Mouse (Mus musculus): ENCODE measurements around the gene Pkd1l2.

Gene Pkd1l2

GRCm38 (mm10) chr8:117085521-117085920, 3.3 kb upstream of the Pkd1l2 start:
- no peak for DNase-seq (ENCODE audit: low read depth, low spot score)

DNA sequence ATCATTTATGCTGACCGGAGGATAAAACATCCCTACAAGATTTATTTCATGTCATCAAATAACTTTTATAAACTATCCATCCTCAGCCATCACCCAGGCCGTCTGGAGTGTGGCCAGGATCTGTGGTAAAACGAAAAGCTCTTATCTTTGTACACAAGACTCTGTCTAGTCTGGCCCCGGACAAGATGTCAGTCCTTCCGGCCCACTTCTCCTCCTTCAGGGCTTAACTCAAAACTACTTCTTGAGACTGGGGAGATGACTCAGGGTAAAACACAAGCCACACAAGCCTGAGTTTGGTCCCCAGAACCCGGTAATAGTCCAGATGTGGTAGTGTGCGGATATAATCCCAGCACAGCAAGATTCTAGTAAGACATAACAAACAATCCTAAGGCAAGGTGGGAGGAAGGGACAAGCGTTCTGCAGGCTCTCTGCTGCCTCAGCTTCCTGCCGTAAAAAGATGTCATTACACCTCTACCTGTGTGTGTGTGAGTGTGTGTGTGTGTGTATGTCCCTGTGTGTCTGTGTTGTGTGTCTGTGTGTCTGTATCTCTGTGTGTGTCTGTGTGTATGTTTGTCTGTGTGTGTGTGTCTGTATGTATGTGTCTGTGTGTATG, 804 bp upstream of the Pkd1l2 start:
- DNase-seq (ENCODE audit: low read depth, low spot score), result no peak

DNA sequence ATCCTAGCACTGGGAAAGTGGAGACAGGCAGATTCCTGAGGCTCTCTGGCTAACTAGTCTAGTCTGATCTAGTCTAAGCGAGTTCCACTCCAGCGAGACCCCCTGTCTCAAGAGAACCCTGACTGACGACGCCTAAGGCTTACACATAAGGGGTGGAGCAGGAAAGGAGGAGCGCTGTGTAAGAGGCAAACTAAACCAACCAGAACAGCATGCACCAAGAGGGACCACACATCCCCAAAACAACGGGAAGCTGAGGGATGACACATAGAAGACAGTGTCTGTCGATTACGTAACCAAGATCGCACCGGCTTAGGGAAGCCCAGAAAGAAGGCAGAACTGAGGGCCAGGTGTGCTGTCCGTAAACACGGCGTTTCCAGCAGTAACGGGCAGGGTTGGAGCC, 2.6 kb downstream of the Pkd1l2 start:
- no peak for DNase-seq (ENCODE audit: low read depth, low spot score)

- no peak for DNase-seq (ENCODE audit: low read depth, low spot score)
Measured at GRCm38 (mm10) chr8:117078367-117078926, 3.8 kb downstream of the Pkd1l2 start.

DNA sequence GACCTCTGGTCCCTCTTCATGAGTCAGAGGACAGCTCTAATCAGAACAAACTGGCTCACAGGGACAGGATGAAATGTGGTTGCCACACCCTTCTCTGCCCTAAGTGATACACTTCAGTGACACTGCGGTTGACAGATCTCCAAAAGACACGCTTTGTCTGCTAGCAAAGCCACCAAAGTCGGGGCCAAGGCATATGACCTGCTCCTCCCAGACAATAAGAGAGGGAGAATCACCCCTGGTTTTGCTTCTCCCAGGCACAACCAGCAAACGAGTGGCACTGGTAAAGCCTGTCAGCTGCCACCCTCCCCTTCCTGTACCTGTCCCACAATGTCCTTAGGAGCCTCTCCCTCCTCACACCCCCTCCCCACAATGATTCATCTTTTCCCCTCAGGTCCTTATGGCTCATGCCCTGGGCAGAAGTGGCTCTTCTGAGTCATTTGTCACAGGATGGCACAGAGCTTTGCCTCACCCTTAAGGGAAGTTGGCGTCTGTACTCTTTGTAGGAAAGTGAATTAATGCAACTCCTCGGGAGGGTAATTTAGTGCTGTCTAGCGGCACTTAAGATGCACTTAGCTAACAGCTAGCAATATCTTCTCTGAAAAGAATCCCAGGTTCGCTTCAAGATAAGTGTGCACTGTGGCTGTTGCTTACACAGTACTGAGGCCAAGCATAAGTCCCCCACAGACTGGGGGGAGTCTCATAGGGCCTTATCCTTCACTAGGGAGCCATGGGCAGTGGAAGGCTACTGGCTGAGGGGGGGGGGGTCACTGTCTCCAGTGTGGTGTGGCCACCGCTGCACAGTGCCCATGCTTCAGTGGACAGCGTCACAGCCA, 7.7 kb downstream of the Pkd1l2 start:
- no peak for DNase-seq (ENCODE audit: low read depth, low spot score)

DNA sequence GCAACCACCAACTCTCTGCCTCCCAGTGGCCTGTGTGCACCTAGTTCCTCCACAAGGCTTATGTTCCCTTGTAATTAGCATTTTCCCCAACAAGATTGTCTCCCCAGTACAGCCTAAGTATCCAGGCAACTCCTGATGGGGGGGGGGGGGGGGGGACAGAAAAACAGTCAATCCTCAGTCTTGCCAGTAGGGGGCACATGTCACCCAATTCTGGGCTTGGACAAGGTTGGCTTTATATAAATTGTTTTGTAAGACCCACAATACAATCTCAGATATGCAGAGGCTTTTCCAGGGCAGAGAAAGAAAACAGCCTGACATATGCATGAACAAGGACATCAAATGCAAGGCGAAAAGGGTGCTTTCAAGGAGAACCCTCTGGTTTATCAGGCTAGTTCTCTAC, 12.5 kb downstream of the Pkd1l2 start:
- peak; percentile 23 for DNase-seq (ENCODE audit: low read depth, low spot score)

DNA sequence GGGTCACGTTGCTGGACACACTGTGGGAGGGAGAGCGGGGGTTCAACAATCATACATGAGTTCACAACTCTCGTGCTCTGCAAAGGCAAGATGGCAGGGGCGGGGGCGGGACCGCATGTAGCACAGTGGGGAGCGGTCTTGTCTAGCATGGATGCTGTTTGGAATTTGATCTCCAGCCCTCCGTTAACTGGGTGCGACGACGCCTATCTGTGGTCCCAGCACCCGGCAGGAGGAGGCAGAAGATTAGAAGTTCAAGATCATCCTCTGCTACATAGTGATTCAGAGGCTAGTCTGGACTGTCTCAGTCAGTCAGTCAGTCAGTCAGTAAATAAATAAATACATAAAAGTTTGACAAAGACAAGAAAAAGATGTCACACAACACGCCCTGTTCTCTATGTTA, 14.0 kb downstream of the Pkd1l2 start:
- DNase-seq (ENCODE audit: low read depth, low spot score), result no peak

- DNase-seq (ENCODE audit: low read depth, low spot score), result no peak
Measured at GRCm38 (mm10) chr8:117067396-117067795, 14.9 kb downstream of the Pkd1l2 start.

DNA sequence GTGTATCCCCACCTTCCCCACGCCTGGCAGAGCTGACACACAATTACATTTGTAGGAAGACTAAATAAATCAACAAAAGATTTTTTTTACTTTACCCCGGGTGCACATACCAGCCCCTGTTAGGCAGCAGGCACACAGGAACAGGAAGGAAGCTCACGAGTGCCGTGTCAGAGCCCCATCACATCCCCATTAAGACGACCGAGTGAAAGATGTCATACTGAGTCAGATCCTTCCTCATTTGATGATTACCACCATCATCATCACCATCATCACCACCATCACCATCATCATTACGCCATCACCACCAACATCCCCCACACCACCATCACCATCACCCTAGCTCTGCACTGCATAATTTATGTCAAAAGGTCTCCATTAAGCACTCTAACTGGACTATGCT, 15.3 kb downstream of the Pkd1l2 start:
- no peak for DNase-seq (ENCODE audit: low read depth, low spot score)

DNA sequence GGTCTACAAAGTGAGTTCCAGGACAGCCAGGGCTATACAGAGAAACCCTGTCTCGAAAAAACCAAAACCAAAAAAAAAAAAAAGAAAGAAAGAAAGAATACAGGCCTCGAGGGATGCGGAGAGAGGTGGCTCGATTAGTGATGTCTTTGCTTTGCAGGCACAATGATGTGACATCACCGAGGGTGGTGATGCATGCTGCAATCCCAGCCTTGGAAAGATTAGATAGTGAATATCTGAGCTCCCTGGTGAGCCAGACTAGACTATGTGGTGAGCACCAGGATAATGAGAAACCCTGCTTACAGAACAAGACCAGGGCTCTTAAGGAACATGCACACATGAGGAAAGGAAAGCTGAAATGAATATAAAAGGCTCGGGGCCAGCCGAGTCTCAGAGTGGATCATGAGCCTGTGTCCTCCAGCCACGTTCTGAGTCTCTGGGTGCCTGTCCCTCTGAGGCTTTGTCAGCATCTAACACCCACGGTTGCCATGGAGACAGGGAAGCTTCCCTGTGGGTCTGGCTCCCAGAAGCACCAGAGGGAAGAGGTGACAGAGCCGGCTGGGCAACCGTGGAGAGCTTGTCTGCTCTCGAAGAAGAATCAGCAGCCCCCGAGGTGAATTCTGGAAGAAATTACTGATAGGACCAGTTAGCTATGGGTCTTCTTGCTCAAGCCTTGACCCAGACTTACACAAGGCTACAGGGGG, 20.9 kb downstream of the Pkd1l2 start:
- DNase-seq (ENCODE audit: low read depth, low spot score), result no peak

DNA sequence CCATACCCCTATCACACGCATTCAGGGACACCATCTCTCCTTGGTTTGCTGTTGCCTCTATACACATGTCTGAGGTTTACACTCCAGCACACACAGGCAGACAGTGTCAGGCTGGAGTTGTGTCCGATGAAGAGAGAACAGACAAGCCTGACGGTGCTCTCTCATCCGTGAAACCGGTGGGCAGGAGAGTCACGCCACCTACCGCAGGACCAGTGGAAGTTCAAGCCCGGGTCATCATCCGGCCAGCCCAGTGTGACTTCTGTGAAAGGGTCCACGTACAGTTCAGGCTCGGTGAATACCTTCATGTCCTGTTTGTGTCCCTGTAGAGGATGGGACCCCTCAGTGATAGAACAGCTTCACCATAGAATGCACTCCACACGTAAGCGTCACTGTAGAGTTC, 21.9 kb downstream of the Pkd1l2 start:
- no peak for DNase-seq (ENCODE audit: low read depth, low spot score)

DNA sequence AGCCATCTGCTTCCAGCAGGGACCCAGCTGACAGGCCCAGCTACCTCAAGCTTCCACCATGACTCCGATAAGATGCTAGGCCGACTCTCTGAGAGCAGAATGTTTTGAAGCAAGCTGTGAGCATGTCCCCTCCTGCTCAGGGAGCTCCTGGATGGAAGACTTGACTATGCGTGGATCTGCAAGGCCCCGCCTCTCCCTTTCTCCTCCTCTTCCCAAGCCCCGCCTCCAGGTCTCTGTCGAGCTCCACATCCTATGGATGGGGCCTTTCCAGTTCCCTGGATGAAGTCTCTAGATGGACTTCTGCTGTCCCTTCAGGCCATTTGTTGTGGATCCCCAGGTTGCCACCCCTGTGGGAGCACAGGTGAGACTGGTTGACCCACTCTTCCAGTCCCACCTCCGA, 23.2 kb downstream of the Pkd1l2 start:
- DNase-seq (ENCODE audit: low read depth, low spot score), result no peak

DNA sequence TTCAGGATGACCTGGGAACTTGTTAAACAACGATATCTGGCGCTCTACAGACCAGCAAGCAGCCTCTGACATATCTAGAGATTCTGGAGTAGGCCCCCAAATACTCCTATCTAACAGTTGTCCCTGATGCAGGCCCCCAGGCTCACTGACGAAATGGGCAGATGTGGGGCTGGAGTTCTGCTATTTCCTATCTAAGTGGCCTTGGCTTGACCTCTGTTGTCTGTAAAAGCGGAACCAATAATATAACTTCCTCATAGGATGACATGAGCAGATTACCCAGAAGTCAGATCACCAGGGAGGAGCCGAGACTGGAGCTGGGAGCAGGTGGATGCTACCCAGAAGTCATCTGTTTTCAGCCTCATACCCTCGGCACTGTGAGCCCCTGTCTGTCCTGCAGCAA, 27.2 kb downstream of the Pkd1l2 start:
- no peak for DNase-seq (ENCODE audit: low read depth, low spot score)

GRCm38 (mm10) chr8:117054146-117054545, 28.1 kb downstream of the Pkd1l2 start:
- no peak for DNase-seq (ENCODE audit: low read depth, low spot score)

DNA sequence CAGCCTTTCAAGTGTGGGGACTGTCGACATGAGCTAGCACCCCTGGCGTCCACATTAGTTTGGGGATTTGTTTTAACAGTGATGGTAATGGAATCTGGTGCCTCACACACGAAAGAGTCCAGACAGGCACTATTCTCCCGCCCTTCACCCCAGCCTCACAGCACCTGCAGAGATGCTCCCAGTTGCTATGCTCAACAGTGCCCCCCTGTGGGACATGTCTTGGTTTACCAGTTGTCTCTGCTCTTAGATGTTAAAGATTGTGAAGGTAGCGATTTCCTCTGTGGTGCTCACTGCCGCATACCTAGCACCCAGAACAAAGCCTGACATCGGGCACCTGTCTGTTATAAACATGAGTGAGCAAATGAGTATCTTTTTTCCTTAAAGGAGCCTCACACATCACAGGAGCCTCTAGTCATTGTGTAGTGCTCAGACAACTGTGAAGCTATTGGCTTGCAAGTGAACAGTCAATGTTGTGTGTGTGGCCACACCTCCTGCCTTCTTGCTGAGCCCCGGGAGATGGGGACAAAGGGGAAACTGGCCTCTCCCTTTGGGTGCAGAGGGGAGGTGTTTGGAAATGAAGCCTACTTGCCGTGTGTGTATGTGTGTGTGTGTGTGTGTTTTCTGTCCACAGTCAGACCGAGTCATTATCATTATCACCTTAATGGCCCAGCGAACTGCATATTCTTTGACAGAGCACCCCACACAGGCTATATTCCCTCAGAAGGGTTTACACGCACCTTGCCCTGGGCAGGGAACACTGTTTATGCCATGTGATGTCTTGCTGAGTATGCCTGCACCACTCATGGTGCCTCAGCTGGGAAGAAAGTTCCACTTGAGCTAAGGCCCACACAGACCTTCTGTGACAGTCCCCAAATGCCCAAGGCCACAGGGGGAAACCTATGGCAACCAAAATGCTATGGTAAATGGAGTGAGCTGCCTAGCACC, 28.8 kb downstream of the Pkd1l2 start:
- peak; percentile 65 for DNase-seq (ENCODE audit: low read depth, low spot score)

- no peak for DNase-seq (ENCODE audit: low read depth, low spot score)
Measured at GRCm38 (mm10) chr8:117051316-117051715, 30.9 kb downstream of the Pkd1l2 start.

DNA sequence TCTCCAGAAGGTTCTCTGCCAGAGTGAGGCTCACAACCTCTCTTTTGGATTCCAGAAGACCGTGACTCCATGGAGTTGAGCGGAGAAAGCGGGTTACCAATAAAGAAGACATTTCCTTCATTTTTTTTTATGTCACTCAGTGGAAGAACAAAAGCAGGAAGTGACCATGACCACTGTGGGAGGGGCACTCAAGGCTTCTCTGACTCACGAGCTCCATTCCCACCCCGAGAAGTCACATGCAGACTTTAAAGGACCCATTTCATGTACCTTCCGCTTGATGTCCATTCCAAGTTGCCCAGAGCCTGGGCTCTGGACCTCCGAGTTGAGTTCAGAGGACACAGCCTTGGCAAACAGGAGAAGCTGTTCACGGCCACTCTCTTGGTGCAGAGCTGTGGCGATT, 31.5 kb downstream of the Pkd1l2 start:
- no peak for DNase-seq (ENCODE audit: low read depth, low spot score)

DNA sequence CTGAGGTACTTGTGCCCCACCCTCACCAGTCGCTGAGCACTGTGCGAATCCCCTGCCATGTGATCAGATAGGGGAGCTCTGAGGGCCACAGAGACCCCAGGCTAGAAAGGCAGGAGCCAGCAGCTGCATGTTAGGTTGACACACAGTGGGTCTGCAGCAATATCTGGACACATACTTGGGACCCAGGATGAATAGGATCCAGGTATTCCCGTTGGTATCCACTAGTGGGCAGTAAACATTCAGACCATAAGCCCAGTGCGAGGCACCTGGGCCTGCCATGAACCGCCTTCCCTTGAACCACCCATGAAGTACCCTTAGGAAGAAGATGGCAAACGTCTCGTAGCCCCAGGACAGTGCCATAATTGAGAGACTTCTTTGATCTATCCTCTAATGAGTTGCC, 32.8 kb downstream of the Pkd1l2 start:
- no peak for DNase-seq (ENCODE audit: low read depth, low spot score)

GRCm38 (mm10) chr8:117043584-117043983, 38.7 kb downstream of the Pkd1l2 start:
- DNase-seq (ENCODE audit: low read depth, low spot score), result no peak

GRCm38 (mm10) chr8:117039843-117040242, 42.4 kb downstream of the Pkd1l2 start:
- DNase-seq (ENCODE audit: low read depth, low spot score), result no peak

GRCm38 (mm10) chr8:117037374-117037935, 44.8 kb downstream of the Pkd1l2 start:
- DNase-seq (ENCODE audit: low read depth, low spot score), result no peak
